Mouse (Mus musculus): ENCODE measurements at regions not wholly inside any gene's neighbourhood (a gene's known extent, or its start where the extent isn't known, plus 50 kb on each side); places are given as distances from the start of the nearest gene placed in this dataset.
"Not testable (repeated sequence)": the region's sequence is repeated elsewhere in the genome, so short reads cannot be mapped to it uniquely, and the experiment has no call there.

GRCm38 (mm10) chr6:64948839-64949238, 93.5 kb upstream of the Smarcad1 start:
- DNase-seq = peak in 1 of 2 experiments; percentile 2

GRCm38 (mm10) chr6:64961608-64962486, 80.5 kb upstream of the Smarcad1 start:
- no peak for DNase-seq

DNA sequence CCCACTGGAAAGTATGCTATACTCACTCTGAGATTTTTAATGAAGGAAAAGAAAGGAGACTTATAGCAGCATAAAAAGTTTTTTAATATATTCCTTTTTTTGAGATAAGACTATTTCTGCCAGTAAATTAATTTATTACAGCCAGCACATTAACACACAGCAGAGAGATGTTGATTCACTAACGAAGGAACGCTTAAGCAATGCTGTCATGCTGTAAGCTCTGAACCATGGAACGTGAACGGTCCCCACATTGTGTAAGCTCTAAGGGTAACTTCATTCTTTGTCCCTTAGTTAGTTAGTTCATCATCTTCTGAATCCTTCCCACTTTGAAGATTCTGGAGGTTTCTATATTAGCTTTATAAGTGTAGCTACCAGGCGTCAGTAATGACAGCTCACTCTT, 79.8 kb upstream of the Smarcad1 start:
- no peak for DNase-seq

DNA sequence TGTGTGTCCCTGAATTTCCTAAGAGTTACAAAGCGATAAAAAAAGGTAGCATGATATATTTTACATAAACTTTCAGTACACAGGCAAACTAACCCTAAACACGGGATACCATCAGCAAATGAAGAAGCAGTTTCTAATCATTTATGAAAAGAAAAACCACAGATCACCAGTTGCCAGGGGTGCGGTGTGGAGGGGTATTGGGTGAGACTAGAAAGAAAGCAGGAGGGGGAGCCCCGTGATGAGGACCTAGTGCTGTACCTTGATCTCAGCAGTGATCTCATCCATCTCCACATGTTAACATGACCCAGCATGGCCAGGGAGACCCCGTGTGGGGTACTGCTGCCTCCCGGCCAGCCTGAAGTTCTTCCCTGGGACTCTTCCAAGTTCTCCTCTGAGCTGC, 77.7 kb upstream of the Smarcad1 start:
- DNase-seq = no peak

DNA sequence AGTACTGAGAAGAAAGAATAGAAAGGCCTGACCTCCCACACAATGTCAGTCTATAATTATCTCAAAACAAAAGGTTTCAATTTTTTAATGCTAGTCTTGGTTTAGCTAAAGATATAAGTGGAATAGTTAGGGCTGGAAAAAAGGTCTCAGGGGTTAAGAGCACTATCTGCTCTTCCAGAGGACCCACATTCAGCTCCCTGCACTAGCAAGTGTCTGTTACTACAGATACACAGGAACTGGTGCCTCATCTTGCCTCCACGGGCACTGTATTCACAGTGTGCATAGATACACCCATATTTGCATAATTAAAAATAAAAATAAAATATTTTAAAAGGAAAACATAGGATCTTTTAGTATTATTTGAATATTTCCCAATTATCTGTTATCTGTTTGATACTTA, 77.2 kb upstream of the Smarcad1 start:
- DNase-seq = no peak

DNA sequence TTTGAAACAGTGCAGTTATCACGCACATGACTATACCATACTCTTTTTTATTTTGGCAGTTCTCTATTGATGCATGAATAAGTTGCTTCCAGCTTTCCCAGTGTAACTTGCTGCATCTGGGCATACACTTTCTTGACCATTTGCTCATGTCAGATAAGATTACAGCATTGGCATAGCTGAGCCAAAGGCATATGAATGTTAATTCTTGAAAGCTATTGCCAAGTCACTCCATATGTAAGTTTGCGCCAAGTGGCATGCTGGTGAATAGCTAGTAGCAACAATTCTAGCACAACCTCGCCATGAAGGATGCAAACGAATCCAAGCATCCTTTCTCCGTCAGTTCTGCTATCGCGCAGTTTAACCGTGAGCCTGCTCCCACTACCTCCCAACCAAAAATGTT, 72.2 kb upstream of the Smarcad1 start:
- no peak for DNase-seq

GRCm38 (mm10) chr6:64973968-64974367, 68.4 kb upstream of the Smarcad1 start:
- peak in 1 of 2 experiments; percentile 62 for DNase-seq

GRCm38 (mm10) chr6:64974453-64974852, 67.9 kb upstream of the Smarcad1 start:
- DNase-seq = not testable (repeated sequence)

DNA sequence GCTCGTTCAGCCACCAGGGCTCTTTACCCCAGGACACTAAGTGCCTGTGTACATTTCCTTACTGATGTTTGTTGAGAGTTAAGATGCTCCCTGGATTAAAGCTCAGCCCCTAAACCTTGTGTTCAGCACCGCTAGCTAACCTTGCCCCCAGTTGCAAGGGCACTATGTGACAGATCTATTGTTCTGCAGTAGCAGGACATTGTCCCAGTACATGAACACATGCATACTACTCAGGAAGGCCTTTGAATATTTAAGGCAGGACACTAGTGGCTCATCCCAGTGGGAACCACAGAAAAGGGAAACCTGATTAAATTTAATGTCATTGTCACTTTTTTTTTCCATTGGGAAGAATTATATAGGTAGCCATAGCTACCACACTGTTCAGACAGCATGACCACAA, 60.3 kb upstream of the Smarcad1 start:
- no peak for DNase-seq

All from kidney, postnatal 25 days (tissue).